Mouse (Mus musculus): ENCODE results near the gene Baz2a. TPM values are rescaled to one million over a fixed set of nuclear protein-coding genes. Genes with fewer than 3 reads are reported as not detected.
A peak's percentile ranks its signal among the peaks of the same experiment; 100 is the strongest.

Gene Baz2a
- polyA plus RNA-seq (2012; rRNA removed): 14.1 and 30.8 TPM in 2 replicates

DNA sequence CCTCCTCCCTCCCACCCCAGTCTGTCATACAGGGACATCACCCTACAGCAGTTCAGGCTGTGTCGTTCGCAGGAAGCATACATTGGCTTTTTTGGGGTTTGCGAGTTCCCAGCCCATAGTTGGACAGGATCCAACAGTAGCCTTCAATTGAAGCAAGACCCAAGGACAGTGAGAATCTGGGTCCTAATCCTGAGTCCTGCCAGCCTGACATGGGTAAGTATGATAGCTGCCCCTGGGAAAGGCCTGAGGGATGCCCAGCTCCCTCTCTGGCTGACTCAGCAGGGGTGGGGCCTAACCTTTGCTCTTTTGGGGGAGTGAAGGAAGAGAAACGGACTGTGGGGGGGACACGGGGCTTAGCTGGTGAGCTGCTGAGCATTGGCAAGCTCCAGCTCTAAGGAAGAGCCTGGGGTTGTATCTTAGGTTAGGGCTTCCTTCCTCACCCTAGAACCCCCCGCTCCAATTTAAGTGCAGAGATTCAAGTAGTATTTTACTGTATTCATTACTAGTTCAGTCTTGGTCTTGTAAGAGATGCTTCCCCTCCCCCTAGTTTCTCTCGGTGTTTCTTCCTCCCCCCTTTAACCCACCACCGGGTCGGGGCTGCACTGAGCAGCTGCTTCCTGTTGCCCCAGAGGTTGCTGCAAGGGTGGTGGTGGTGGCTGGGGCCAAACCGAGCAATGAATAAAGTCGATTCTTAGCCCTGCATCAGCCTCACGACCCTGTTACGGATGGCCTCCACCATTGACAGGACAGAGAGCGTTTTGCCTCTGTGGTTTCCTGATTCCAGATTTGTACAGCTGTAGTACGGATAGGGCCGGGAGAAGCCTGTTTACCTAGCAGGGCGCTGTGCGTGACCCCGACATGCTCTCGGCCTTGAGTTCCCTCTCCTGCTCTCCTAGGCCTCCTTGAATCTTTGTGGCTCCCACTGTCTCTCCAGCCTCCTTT lies at the start of gene Baz2a:
Gene Baz2a (plus strand): TSS at position 14 of the 942 bp plus-strand sequence.
- no peaks in the 10 kb centered on the region for H3K27me3 ChIP-seq (ENCODE audit: control insufficient read depth, insufficient read depth, low read length)
- peak within 1 kb of the TSS; percentile 99 for H3K27ac ChIP-seq (ENCODE audit: insufficient read depth, low read depth, low read length)
- peaks cover 6% of the 10 kb centered on the region; the same call in 1 of the 2 replicates for H3K4me1 ChIP-seq (ENCODE audit: control insufficient read depth, insufficient read depth, insufficient read length, low read length)
- WGBS: under 1% methylated on average over 20 of the region's 20 CpGs
- no peak for TF ChIP-seq CTCF (IDR thresholded peaks at IDR 0.05; ENCODE audit: extremely low read depth, insufficient read length, insufficient replicate concordance, low read depth, low read length)
- no peak; the same call in 1 of the 2 replicates for TF ChIP-seq POLR2A (IDR thresholded peaks at IDR 0.05; ENCODE audit: low read depth, low read length)
- H3K36me3 ChIP-seq (ENCODE audit: control insufficient read depth, insufficient read depth, low read length): peaks cover 29% of the 10 kb centered on the region
- peak within 1 kb of the TSS; percentile 89 for H3K4me3 ChIP-seq (ENCODE audit: low read depth, low read length)

DNA sequence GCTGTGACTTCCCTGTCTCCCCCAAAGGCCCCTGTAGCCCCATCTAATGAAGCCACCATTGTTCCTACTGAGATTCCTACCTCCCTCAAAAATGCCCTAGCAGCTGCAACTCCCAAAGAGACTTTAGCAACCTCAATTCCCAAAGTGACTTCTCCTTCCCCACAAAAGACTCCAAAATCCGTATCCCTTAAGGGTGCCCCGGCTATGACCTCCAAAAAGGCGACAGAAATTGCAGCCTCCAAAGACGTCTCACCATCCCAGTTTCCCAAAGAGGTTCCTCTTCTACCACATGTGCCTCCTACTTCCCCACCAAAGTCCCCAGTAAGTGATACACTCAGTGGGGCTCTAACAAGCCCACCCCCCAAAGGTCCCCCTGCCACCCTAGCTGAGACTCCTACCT lies 49.7 kb upstream of the Baz2a start:
- Histone ChIP-seq H3K4me3 (ENCODE audit: low read depth, low read length) (no peak overlapping the region), H3K27ac (ENCODE audit: insufficient read depth, low read depth, low read length) (no peak overlapping the region), H3K4me1 (ENCODE audit: control insufficient read depth, insufficient read depth, insufficient read length, low read length) (peaks cover 6% of the 10 kb centered on the region), H3K27me3 (ENCODE audit: control insufficient read depth, insufficient read depth, low read length) (no peaks in the 10 kb centered on the region), H3K36me3 (ENCODE audit: control insufficient read depth, insufficient read depth, low read length) (peaks cover 59% of the 10 kb centered on the region)
- TF ChIP-seq POLR2A (IDR thresholded peaks at IDR 0.05; ENCODE audit: low read depth, low read length) (no peak), CTCF (IDR thresholded peaks at IDR 0.05; ENCODE audit: extremely low read depth, insufficient read length, insufficient replicate concordance, low read depth, low read length) (no peak)
- WGBS: 76% methylated on average over 4 of the region's 4 CpGs

DNA sequence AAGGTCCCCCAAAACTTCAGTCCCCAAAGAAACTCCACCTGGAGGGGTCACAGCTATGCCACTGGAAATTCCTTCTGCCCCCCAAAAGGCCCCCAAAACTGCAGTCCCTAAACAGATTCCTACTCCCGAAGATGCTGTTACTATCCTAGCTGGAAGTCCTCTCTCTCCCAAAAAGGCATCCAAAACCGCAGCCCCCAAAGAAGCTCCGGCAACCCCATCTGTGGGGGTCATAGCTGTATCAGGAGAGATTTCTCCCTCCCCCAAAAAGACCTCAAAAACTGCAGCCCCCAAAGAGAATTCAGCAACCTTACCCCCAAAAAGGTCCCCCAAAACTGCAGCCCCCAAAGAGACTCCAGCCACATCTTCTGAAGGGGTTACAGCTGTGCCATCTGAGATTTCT lies 48.9 kb upstream of the Baz2a start:
- no peak overlapping the region for H3K27ac ChIP-seq (ENCODE audit: insufficient read depth, low read depth, low read length)
- H3K4me1 ChIP-seq (ENCODE audit: control insufficient read depth, insufficient read depth, insufficient read length, low read length): peaks cover 4% of the 10 kb centered on the region
- TF ChIP-seq POLR2A (IDR thresholded peaks at IDR 0.05; ENCODE audit: low read depth, low read length): no peak
- TF ChIP-seq CTCF (IDR thresholded peaks at IDR 0.05; ENCODE audit: extremely low read depth, insufficient read length, insufficient replicate concordance, low read depth, low read length): no peak
- 92% methylated on average over 3 of the region's 3 CpGs for WGBS
- H3K4me3 ChIP-seq (ENCODE audit: low read depth, low read length): no peak overlapping the region
- peaks cover 64% of the 10 kb centered on the region for H3K36me3 ChIP-seq (ENCODE audit: control insufficient read depth, insufficient read depth, low read length)
- H3K27me3 ChIP-seq (ENCODE audit: control insufficient read depth, insufficient read depth, low read length): no peaks in the 10 kb centered on the region

DNA sequence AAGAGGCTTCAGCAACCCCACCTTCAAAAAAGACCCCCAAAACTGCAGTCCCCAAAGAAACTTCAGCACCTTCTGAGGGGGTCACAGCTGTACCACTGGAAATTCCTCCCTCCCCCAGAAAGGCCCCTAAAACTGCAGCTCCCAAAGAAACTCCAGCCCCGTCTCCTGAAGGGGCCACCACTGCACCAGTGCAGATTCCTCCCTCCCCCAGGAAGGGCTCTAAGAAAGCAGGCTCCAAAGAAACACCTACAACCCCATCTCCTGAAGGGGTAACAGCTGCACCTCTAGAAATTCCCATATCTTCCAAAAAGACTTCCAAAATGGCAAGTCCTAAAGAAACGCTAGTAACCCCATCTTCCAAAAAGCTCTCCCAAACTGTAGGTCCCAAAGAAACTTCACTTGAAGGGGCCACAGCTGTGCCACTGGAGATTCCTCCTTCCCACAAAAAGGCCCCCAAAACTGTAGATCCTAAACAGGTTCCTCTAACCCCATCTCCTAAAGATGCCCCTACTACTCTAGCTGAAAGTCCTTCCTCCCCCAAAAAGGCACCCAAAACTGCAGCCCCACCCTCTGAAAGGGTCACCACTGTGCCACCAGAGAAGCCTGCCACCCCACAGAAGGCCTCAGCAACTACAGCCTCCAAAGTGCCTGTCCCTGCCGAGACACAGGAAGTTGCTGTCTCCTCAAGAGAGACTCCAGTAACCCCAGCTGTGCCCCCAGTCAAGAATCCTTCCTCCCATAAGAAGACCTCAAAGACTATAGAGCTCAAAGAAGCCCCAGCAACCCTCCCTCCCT lies 48.1 kb upstream of the Baz2a start:
- no peaks in the 10 kb centered on the region for H3K27me3 ChIP-seq (ENCODE audit: control insufficient read depth, insufficient read depth, low read length)
- peaks cover 4% of the 10 kb centered on the region for H3K4me1 ChIP-seq (ENCODE audit: control insufficient read depth, insufficient read depth, insufficient read length, low read length)
- TF ChIP-seq CTCF (IDR thresholded peaks at IDR 0.05; ENCODE audit: extremely low read depth, insufficient read length, insufficient replicate concordance, low read depth, low read length) (no peak), POLR2A (IDR thresholded peaks at IDR 0.05; ENCODE audit: low read depth, low read length) (no peak)
- no peak overlapping the region for H3K4me3 ChIP-seq (ENCODE audit: low read depth, low read length)
- H3K36me3 ChIP-seq (ENCODE audit: control insufficient read depth, insufficient read depth, low read length): peaks cover 72% of the 10 kb centered on the region
- H3K27ac ChIP-seq (ENCODE audit: insufficient read depth, low read depth, low read length): no peak overlapping the region
- 61% methylated on average over 3 of the region's 3 CpGs for WGBS

DNA sequence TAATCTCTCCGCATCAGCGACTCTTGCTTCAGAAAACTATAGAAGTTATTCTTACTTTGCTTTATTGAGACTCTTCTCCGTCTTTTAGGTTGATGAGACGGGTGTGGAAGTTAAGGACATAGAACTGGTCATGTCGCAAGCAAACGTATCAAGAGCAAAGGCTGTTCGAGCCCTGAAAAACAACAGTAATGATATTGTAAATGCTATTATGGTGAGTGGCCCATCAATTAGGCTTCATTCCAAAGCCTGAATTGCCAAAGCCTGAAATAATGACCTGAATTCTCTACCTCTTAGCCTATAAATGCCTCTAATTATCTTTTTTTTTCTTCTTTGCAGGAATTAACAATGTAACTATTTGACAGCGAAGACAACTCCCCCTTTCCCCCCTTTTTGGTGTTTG lies 43.2 kb upstream of the Baz2a start:
- 93% methylated on average over 8 of the region's 8 CpGs for WGBS

DNA sequence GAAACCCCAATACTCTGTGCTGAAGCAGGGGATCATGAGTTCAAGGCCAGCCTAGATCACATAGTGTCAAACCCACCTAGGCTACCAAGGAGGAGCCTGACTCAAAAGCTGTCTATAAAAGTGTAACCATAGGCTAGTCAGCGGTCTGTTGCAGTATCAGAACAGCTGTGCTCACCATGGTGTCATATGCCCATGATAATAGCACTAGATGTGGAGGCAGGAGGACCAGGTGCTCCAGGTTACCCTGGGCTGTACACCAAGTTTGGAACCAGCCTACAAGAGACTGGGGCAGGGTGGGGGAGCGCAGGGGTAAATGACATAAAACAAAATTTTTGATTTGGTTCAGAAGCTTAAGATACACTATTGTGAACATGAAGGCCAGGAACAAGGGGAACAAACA lies 41.6 kb upstream of the Baz2a start:
- 96% methylated on average over 2 of the region's 2 CpGs for WGBS
- H3K4me1 ChIP-seq (ENCODE audit: control insufficient read depth, insufficient read depth, insufficient read length, low read length): no peaks in the 10 kb centered on the region
- H3K27me3 ChIP-seq (ENCODE audit: control insufficient read depth, insufficient read depth, low read length): no peaks in the 10 kb centered on the region
- TF ChIP-seq POLR2A (IDR thresholded peaks at IDR 0.05; ENCODE audit: low read depth, low read length) (no peak), CTCF (IDR thresholded peaks at IDR 0.05; ENCODE audit: extremely low read depth, insufficient read length, insufficient replicate concordance, low read depth, low read length) (no peak)
- no peak overlapping the region for H3K4me3 ChIP-seq (ENCODE audit: low read depth, low read length)
- H3K36me3 ChIP-seq (ENCODE audit: control insufficient read depth, insufficient read depth, low read length): peaks cover 39% of the 10 kb centered on the region
- no peak overlapping the region for H3K27ac ChIP-seq (ENCODE audit: insufficient read depth, low read depth, low read length)

More for the DNA sequence above, 43.2 kb upstream of the Baz2a start:
- Histone ChIP-seq H3K4me3 (ENCODE audit: low read depth, low read length) (no peak overlapping the region), H3K27ac (ENCODE audit: insufficient read depth, low read depth, low read length) (no peak overlapping the region), H3K36me3 (ENCODE audit: control insufficient read depth, insufficient read depth, low read length) (peaks cover 51% of the 10 kb centered on the region), H3K27me3 (ENCODE audit: control insufficient read depth, insufficient read depth, low read length) (no peaks in the 10 kb centered on the region), H3K4me1 (ENCODE audit: control insufficient read depth, insufficient read depth, insufficient read length, low read length) (no peaks in the 10 kb centered on the region)
- no peak for TF ChIP-seq CTCF (IDR thresholded peaks at IDR 0.05; ENCODE audit: extremely low read depth, insufficient read length, insufficient replicate concordance, low read depth, low read length)
- no peak for TF ChIP-seq POLR2A (IDR thresholded peaks at IDR 0.05; ENCODE audit: low read depth, low read length)

DNA sequence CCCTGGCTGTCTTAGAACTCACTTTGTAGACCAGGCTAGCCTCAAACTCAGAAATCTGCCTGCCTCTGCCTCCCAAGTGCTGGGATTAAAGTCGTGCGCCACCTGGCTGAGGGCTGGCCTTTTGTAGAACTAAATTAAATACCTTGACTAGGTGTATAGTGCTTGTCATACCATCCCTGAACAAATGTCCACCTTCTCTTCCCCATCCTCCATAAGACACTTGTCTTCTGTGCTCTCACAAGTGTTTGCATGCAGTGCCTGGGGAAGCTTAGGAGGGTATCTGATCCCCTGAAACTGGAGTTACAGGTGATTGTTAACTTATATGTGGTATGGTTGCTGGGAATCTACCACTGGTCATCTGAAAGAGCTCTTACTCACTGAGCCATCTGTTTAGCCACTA lies 41.0 kb upstream of the Baz2a start:
- Histone ChIP-seq H3K4me1 (ENCODE audit: control insufficient read depth, insufficient read depth, insufficient read length, low read length) (no peaks in the 10 kb centered on the region), H3K36me3 (ENCODE audit: control insufficient read depth, insufficient read depth, low read length) (peaks cover 37% of the 10 kb centered on the region), H3K4me3 (ENCODE audit: low read depth, low read length) (no peak overlapping the region), H3K27me3 (ENCODE audit: control insufficient read depth, insufficient read depth, low read length) (no peaks in the 10 kb centered on the region), H3K27ac (ENCODE audit: insufficient read depth, low read depth, low read length) (no peak overlapping the region)
- WGBS: 98% methylated on average over 2 of the region's 2 CpGs
- TF ChIP-seq CTCF (IDR thresholded peaks at IDR 0.05; ENCODE audit: extremely low read depth, insufficient read length, insufficient replicate concordance, low read depth, low read length): no peak

Measured in small intestine, adult 2 months (tissue).